Mouse (Mus musculus) kidney, adult 2 months (tissue): Measurements from ENCODE around the gene Dbn1. TPM values are rescaled to one million over a fixed set of nuclear protein-coding genes. Genes with fewer than 3 reads are reported as not detected.
A peak's percentile ranks its signal among the peaks of the same experiment; 100 is the strongest.

Experiments used
- DNase-seq: peaks from one replicate; pipeline ENCODE4 v3.0.0; 2021
- H3K27ac ChIP-seq: fragments of 200-500 bp; 2 replicates; pipeline ENCODE4 v1.5.1; 2012; ENCODE audit warnings: low read depth, low read length, control low read depth, inconsistent platforms; ENCODE audit not compliant: insufficient read depth
- H3K27me3 ChIP-seq: fragments of 200-500 bp; replicated peaks from 2 replicates; pipeline ENCODE4 v1.6.1; 2012; ENCODE audit warnings: mild to moderate bottlenecking, moderate library complexity, low read length, inconsistent platforms; ENCODE audit not compliant: control insufficient read depth, insufficient read depth
- H3K36me3 ChIP-seq: fragments of 200-500 bp; 2 replicates; pipeline ENCODE4 v1.6.1; 2012; ENCODE audit warnings: mild to moderate bottlenecking, moderate library complexity, low read length, inconsistent platforms; ENCODE audit not compliant: control insufficient read depth, insufficient read depth
- H3K4me1 ChIP-seq: fragments of 200-500 bp; 2 replicates; pipeline ENCODE4 v1.6.1; 2011; ENCODE audit warnings: low read length; ENCODE audit not compliant: control insufficient read depth, insufficient read depth
- H3K4me3 ChIP-seq: fragments of 200-500 bp; 2 replicates; pipeline ENCODE4 v1.5.1; 2011; ENCODE audit warnings: mild to moderate bottlenecking, low read depth, low read length, control low read depth; ENCODE audit not compliant: insufficient read depth
- CTCF ChIP-seq: fragments of 200-500 bp; conservative IDR thresholded peaks from 2 replicates; pipeline ENCODE4 v1.5.1; 2011; ENCODE audit warnings: low read depth, mild to moderate bottlenecking, control low read depth, low read length, moderate library complexity, mixed read lengths; ENCODE audit not compliant: insufficient read depth, insufficient read length
- POLR2A ChIP-seq: fragments of 200-500 bp; IDR thresholded peaks from one replicate; pipeline ENCODE4 v1.6.1; 2011; ENCODE audit warnings: low read depth, low read length, control low read depth
- WGBS: fragments of 180-500 bp; shearing (Covaris S2); methylation state at CpG from one replicate; pipeline ENCODE4 v1.1.7; 2018; 5-methylcytosine and 5-hydroxymethylcytosine counted together
- polyA plus RNA-seq: library from polyadenylated mRNA; depleted of rRNA; stranded (reverse); fragments of >200 nt; gene quantifications from 2 replicates; pipeline ENCODE4 v1.2.3, GENCODE M21; 2012

Gene Dbn1
- polyA plus RNA-seq, 1 experiment, result 16.9 TPM

GRCm38 (mm10) chr13:55484520-55485088 lies 3.3 kb downstream of the Dbn1 start:
- no peak for DNase-seq
- H3K4me1 ChIP-seq, result no peaks in the 10 kb centered on the region
- no peaks in the 10 kb centered on the region for H3K36me3 ChIP-seq
- 0 out of 2 replicates have a peak, but pooled peaks cover 1% of the 10 kb centered on the region for H3K27me3 ChIP-seq
- WGBS, result 66% methylated on average over 7 of the region's 7 CpGs
- H3K4me3 ChIP-seq, result no peak overlapping the region
- no peak for TF ChIP-seq CTCF
- no peak for TF ChIP-seq POLR2A
- H3K27ac ChIP-seq, result no peak overlapping the region

DNA sequence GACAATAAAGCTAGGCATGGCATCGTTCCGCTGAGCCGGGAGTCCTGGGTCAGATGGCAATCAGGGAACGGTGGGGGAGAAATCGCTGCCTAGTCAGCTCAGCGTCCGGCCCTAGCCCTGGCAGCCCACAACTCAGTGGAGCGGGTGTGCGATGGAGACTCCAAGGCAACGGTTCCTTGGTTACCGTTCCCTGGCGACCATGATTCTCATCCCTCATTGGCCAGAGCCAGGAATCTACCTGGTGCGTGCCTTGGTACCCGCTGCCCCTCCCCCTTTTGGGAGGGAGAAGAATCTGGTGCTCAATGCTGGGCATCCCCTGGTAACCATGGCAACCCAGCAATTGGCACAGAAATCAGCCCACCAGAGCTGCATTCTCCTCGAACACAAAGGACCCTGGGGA lies 4.3 kb downstream of the Dbn1 start:
- no peak for DNase-seq
- no peaks in the 10 kb centered on the region for H3K36me3 ChIP-seq
- H3K27ac ChIP-seq, result no peak overlapping the region
- H3K27me3 ChIP-seq, result 0 out of 2 replicates have a peak, but pooled peaks cover 1% of the 10 kb centered on the region
- TF ChIP-seq POLR2A (no peak), CTCF (no peak)
- H3K4me3 ChIP-seq, result no peak overlapping the region
- 34% methylated on average over 15 of the region's 15 CpGs for WGBS
- no peaks in the 10 kb centered on the region for H3K4me1 ChIP-seq

GRCm38 (mm10) chr13:55483071-55483470 lies 4.8 kb downstream of the Dbn1 start:
- TF ChIP-seq CTCF (no peak), POLR2A (no peak)
- DNase-seq, result no peak
- Histone ChIP-seq H3K27ac (peak overlapping the region; percentile 27; the same call in 1 of the 2 replicates), H3K27me3 (0 out of 2 replicates have a peak, but pooled peaks cover 1% of the 10 kb centered on the region), H3K4me1 (no peaks in the 10 kb centered on the region), H3K4me3 (no peak overlapping the region), H3K36me3 (no peaks in the 10 kb centered on the region)
- WGBS, result 50% methylated on average over 9 of the region's 9 CpGs

DNA sequence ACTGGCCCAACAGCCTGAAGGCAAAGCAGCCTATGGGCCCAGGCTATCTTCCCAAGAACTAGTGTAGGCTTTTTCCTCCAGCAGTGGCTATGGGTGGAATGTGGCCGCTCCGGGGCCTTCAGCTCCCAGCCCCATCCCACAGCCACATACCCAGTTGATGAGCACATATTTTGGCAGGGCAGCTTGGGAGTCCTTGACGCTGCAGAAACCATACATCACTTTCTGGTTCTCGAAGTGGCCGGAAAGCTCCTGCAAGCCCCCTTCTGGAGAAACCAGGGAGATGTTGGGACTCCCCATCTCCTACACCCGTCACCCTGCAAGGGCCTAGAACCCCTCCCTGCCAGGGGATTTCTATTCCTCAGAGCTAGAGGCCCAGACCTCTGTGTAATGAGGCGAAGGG lies 5.4 kb downstream of the Dbn1 start:
- no peaks in the 10 kb centered on the region for H3K4me1 ChIP-seq
- no peak overlapping the region for H3K4me3 ChIP-seq
- no peak overlapping the region for H3K27ac ChIP-seq
- DNase-seq, result no peak
- 71% methylated on average over 7 of the region's 7 CpGs for WGBS
- no peak for TF ChIP-seq CTCF
- TF ChIP-seq POLR2A, result no peak
- H3K27me3 ChIP-seq, result no peaks in the 10 kb centered on the region
- H3K36me3 ChIP-seq, result no peaks in the 10 kb centered on the region

GRCm38 (mm10) chr13:55479929-55480328 lies 8.0 kb downstream of the Dbn1 start:
- no peaks in the 10 kb centered on the region for H3K27me3 ChIP-seq

GRCm38 (mm10) chr13:55479008-55479407 lies 8.9 kb downstream of the Dbn1 start:
- Histone ChIP-seq H3K4me3 (no peak overlapping the region), H3K27me3 (no peaks in the 10 kb centered on the region), H3K27ac (no peak overlapping the region), H3K36me3 (no peaks in the 10 kb centered on the region), H3K4me1 (no peaks in the 10 kb centered on the region)
- 53% methylated on average over 7 of the region's 7 CpGs for WGBS
- no peak for TF ChIP-seq POLR2A
- no peak for TF ChIP-seq CTCF
- DNase-seq, result peak; percentile 45

More at GRCm38 (mm10) chr13:55479929-55480328, 8.0 kb downstream of the Dbn1 start:
- no peak for TF ChIP-seq CTCF
- no peak for TF ChIP-seq POLR2A
- Histone ChIP-seq H3K36me3 (no peaks in the 10 kb centered on the region), H3K27ac (no peak overlapping the region), H3K4me1 (no peaks in the 10 kb centered on the region), H3K4me3 (no peak overlapping the region)
- DNase-seq, result no peak

DNA sequence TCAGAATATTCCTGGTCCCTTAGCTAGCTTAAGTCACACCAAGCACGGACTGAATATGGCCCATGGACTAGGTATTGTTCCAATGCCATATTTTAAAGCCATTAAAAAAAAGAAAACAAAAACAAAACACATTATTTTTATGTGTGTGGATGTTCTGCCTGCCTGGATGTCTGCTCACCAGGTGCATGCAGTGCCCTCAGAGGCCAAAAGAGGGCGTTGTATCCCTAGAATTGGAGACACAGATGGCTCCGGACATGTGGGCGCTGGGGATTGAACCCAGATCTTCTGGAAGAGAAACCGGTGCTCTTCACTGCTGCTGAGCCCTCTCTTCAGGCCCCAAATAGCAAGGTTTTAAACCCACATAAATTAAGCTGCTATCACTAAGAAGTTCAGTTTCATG lies 9.9 kb downstream of the Dbn1 start:
- DNase-seq, result no peak

More for the DNA sequence above, 9.9 kb downstream of the Dbn1 start:
- H3K27ac ChIP-seq, result no peak overlapping the region
- TF ChIP-seq POLR2A, result no peak
- TF ChIP-seq CTCF, result peak; percentile 71
- WGBS, result 59% methylated on average over 5 of the region's 5 CpGs
- no peak overlapping the region for H3K4me3 ChIP-seq
- no peaks in the 10 kb centered on the region for H3K4me1 ChIP-seq
- no peaks in the 10 kb centered on the region for H3K27me3 ChIP-seq
- no peaks in the 10 kb centered on the region for H3K36me3 ChIP-seq
